Mouse (Mus musculus): ENCODE data around the gene Tmem80.

Gene Tmem80

GRCm38 (mm10) chr7:141356971-141357370, 29.4 kb downstream of the Tmem80 start:
- peak; percentile 74 for DNase-seq (ENCODE audit: low read depth, low spot score)

- peak; percentile 62 for DNase-seq (ENCODE audit: low read depth, low spot score)
Observed at GRCm38 (mm10) chr7:141361510-141361909, 34.0 kb downstream of the Tmem80 start.

GRCm38 (mm10) chr7:141363106-141363751, 35.7 kb downstream of the Tmem80 start:
- DNase-seq (ENCODE audit: low read depth, low spot score) = peak; percentile 91

GRCm38 (mm10) chr7:141363752-141364125, 36.2 kb downstream of the Tmem80 start:
- DNase-seq (ENCODE audit: low read depth, low spot score) = no peak

GRCm38 (mm10) chr7:141364349-141365048, 37.0 kb downstream of the Tmem80 start:
- DNase-seq (ENCODE audit: low read depth, low spot score) = no peak

GRCm38 (mm10) chr7:141365049-141365445, 37.5 kb downstream of the Tmem80 start:
- DNase-seq (ENCODE audit: low read depth, low spot score) = peak; percentile 91

GRCm38 (mm10) chr7:141367358-141367757, 39.8 kb downstream of the Tmem80 start:
- DNase-seq (ENCODE audit: low read depth, low spot score) = no peak

- no peak for DNase-seq (ENCODE audit: low read depth, low spot score)
Observed at GRCm38 (mm10) chr7:141369918-141370317, 42.4 kb downstream of the Tmem80 start.

GRCm38 (mm10) chr7:141371942-141372595, 44.5 kb downstream of the Tmem80 start:
- peak; percentile 53 for DNase-seq (ENCODE audit: low read depth, low spot score)

- DNase-seq (ENCODE audit: low read depth, low spot score) = no peak
Observed at GRCm38 (mm10) chr7:141373611-141374010, 46.1 kb downstream of the Tmem80 start.

GRCm38 (mm10) chr7:141374399-141374798, 46.9 kb downstream of the Tmem80 start:
- DNase-seq (ENCODE audit: low read depth, low spot score) = no peak

GRCm38 (mm10) chr7:141379584-141379983, 52.0 kb downstream of the Tmem80 start:
- DNase-seq (ENCODE audit: low read depth, low spot score) = no peak

GRCm38 (mm10) chr7:141381068-141381835, 53.7 kb downstream of the Tmem80 start:
- DNase-seq (ENCODE audit: low read depth, low spot score) = peak; percentile 85

Data from brain, adult 2 months (tissue).